Mouse (Mus musculus): ENCODE data around the gene Gpr84.

Gene Gpr84

DNA sequence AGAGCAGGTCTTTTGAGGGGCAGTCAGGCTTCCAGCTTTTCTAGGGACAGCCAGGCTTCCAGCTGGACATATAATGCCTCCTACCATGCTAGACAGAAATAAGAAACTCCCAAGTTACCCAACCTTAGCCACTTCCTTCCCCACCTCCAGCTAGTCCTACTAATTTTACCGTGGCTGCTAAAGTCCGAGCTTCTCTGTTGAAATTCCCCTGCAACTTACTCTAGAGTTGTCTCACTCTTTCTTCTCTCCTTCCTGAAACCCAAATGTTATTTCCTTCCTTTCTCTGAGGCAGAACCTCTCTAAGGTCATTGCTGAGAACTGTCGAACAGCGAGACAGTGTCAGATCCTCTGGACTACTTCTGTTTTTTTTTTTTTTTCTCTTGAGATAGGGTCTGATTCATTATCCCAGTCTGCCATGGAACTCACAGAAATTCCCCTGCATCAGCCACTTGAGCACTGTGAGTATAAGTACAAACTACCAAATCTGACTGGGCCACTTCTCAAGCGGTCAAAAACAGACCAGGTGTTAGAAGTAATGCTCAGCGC is at the start of gene Gpr84:
Gpr84 (minus strand) TSS at position 248 of the 546 bp plus-strand sequence.
- no peak for DNase-seq (ENCODE audit: low spot score in 2 of 2)

DNA sequence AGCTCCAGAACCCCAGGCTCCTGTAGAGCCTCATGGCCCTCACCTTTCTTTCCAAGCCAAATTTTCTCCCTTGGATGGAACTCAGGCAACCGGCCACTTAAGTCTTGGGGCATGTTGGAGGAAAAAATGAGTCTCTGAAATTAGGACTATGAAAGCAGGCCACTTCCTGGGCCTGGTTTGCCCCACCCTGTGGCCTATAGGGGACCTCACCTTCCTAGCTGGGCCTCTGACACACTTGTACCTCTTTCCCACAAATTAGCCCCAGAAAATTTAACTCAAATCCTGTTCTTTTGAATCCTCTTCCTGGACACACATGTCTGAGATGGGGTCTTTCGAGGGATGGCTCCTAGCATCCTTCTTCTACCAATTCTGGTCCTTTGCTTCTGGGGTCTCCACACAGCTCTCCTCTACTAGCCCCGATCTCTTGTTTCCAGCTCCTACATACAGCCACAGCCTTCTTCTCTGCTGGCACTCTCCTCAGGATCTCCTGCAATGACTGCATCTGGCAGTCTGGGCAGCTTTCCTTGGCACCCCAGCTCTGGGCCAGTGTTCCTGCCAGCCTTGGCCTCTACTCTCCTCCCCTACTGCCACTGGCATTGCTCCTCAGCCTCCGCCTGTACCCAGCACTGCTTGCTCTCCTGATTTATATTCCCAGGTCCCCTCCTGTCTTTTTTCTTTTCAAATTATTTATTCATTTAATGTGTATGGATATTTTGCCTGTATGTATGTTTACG is 49.6 kb upstream of the Gpr84 start:
- DNase-seq (ENCODE audit: low spot score in 2 of 2): peak in 1 of 2 experiments; percentile 55

GRCm38 (mm10) chr15:103359122-103359510 is 48.7 kb upstream of the Gpr84 start:
- no peak for DNase-seq (ENCODE audit: low spot score in 2 of 2)

GRCm38 (mm10) chr15:103358278-103359121 is 48.1 kb upstream of the Gpr84 start:
- no peak for DNase-seq (ENCODE audit: low spot score in 2 of 2)

- no peak for DNase-seq (ENCODE audit: low spot score in 2 of 2)
Observed at GRCm38 (mm10) chr15:103357817-103358216, 47.4 kb upstream of the Gpr84 start.

DNA sequence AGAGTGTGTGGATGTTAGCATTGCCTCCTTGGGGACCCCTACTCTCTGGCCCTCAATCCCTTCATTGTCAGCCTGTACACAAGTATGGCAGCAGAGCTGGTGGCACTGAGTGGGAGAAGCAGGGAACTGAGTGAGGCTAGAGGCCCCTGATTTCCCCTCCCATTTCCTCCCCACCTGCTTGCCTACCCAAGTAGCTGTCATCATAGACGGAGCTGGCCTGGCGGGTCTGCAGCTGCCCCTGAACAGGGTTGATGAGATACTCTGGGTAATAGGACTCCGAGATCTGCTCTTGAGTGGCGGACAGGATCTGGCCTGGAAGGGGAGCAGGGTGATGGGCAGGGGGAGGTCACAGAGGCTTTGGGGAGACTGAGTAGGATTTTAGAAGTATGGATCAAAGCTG is 45.7 kb upstream of the Gpr84 start:
- DNase-seq (ENCODE audit: low spot score in 2 of 2): no peak

DNA sequence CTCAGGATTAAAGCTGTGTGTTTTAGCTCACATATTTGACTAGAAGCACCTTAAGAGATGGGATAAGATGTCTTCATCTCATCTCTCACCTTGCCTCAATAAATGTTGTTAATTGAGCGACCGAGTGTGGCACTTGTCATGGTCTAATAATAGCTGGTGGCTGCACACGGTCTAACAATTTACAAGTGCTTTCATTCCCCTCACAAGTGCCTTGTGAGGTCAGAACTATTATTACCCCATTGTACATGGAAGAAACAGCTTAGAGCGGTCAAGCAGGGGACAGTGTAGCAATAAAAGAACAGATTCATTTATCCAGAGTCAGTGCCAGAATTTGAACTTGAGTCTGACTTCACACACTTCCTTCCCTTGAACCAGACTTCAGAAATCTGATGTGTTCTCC is 45.0 kb upstream of the Gpr84 start:
- no peak for DNase-seq (ENCODE audit: low spot score in 2 of 2)

DNA sequence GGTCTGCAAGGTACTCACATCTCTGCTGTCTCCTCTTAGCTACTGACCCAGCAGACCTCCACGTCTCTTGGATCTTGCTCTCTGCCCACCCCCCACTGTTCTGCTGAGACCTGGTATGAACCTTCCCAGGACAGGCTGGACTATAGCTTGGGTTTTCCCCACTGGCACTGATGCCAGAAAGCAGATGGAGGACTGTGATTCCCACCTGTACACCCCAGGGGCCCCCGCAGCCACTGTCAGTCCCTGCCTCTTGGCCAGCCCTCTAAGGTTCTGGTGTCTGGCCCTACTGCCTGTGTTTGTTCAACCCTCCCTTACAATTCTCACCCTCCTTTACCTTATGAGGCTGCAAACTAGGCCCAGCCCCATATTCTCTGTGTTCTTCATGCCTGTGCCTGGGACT is 44.3 kb upstream of the Gpr84 start:
- no peak for DNase-seq (ENCODE audit: low spot score in 2 of 2)

- no peak for DNase-seq (ENCODE audit: low spot score in 2 of 2)
Observed at GRCm38 (mm10) chr15:103353511-103354256, 43.3 kb upstream of the Gpr84 start.

GRCm38 (mm10) chr15:103352856-103353255 is 42.4 kb upstream of the Gpr84 start:
- DNase-seq (ENCODE audit: low spot score in 2 of 2): no peak

DNA sequence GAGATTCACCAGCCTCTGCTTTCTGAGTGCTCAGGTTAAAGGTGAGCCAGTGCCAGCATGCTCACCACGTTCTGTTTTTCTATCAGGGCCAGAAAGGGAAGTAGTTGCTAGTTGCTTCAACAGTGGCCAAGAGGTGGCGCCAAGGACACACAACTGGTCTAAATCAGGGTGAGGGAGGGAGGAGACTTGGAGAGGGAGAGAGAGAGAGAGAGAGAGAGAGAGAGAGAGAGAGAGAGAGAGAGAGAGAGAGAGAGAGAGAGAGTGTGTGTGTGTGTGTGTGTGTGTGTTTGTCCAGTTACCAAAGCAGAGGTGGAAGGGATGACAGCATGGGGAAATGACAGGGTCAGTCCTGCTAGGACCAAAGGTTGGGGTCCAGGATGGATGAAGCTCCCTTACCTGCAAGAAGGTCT is 36.9 kb upstream of the Gpr84 start:
- DNase-seq (ENCODE audit: low spot score in 2 of 2): peak in 1 of 2 experiments; percentile 60

DNA sequence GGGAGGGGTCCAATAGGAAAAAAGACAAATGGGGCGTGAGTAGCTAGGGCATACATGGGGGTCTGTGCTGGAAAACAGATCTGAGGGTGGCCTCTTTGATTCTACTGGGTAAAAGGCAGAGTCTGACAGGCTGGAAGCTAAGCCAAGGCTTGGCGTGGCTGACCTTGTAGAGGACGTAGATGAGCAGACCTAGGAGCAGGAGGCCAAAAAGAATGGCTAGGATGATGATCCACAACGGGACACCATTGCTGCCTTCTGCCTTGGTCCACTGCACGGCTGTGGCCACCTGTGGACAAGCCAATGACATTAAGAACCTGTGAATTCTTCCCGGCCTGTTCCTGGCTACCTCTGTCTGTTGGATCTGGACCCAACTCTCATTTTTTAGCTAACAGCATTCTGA is 35.4 kb upstream of the Gpr84 start:
- no peak for DNase-seq (ENCODE audit: low spot score in 2 of 2)

GRCm38 (mm10) chr15:103343556-103343955 is 33.1 kb upstream of the Gpr84 start:
- DNase-seq (ENCODE audit: low spot score in 2 of 2): no peak

- no peak for DNase-seq (ENCODE audit: low spot score in 2 of 2)
Observed at GRCm38 (mm10) chr15:103343008-103343407, 32.6 kb upstream of the Gpr84 start.

- peak; percentile 61 to 67 for DNase-seq (ENCODE audit: low spot score in 2 of 2)
Observed at GRCm38 (mm10) chr15:103342415-103342814, 32.0 kb upstream of the Gpr84 start.

- DNase-seq (ENCODE audit: low spot score in 2 of 2): no peak
Observed at GRCm38 (mm10) chr15:103341547-103341946, 31.1 kb upstream of the Gpr84 start.

DNA sequence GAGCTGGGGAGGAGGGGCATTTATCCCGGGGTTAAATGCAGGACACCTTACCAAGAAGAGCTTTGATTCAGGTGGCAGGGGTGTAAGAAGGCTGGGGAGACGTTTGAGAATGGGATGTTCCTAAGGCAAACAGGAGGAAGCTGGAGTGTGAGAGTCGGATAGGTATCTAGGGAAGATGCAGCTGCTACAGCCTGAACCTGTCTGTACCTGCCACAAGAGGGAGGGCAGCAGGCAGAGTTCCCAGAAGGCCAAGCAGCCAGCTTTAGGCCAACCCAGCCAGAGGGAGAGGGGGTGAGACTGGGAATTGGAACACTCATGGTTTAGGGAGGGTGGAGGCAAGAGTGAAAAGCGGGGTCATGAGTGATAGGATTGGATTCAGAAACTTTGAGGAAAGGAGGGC is 30.4 kb upstream of the Gpr84 start:
- no peak for DNase-seq (ENCODE audit: low spot score in 2 of 2)

GRCm38 (mm10) chr15:103339961-103340337 is 29.5 kb upstream of the Gpr84 start, which contains the start of gene Zfp385a:
TSS of gene Zfp385a (minus strand) at chr15:103340093.
- DNase-seq (ENCODE audit: low spot score in 2 of 2): peak; percentile 43 to 46

DNA sequence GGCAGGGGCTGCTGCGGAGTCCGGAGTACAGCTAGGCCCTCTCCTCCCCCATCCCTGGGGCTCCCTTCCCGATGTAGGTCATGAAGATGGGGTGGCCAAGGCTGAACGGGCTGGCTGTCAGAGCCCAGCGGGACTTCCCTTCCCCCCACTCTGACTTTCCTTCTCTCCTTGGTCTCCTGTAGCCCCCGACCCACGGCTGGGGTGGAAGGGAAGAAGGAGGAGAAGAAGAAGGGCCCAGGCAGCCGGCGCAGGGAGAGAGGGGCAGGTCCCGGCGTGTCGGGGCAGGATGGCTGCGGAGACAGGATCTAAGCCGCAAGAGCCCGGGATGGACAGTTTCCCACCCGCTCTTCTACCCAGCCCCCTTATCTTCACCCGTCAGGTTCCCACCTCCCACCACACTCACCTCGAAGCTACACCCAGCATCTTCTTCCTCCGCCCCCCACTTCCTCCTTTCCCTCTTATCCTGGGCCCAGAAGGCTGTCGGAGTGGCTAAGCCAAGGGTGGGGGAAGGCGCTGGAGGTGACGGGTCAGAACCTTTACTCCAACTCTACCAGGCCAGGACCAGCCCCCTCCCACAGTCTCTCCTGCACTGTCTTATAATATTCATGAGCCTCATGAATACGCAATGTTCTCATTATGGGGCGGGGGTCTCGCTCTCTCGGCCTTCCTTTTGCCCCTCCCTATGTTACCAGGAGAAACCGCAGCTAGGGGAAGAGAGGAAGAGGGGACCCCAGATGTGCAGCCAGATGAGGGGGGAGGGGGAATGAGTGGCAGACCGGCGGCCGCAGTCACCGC is 29.0 kb upstream of the Gpr84 start:
- DNase-seq (ENCODE audit: low spot score in 2 of 2): no peak

DNA sequence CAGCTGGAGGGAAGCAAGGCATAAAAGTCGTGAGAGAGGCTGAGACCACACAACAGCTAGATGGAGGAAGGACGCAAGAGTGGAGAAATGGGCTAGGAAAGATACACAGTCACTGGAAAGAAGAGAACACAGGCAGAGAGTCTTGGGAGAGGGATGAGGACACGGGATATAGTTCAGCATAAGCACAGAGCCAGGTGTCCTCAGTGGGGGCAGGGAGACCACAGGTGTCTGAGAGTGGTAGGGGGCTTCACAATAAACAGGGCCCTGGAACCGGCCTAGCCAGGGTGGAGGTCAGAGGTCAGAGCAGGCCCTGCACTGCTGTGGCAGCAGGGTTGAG is 28.4 kb upstream of the Gpr84 start:
- DNase-seq (ENCODE audit: low spot score in 2 of 2): no peak

GRCm38 (mm10) chr15:103336996-103337667 is 26.7 kb upstream of the Gpr84 start:
- no peak for DNase-seq (ENCODE audit: low spot score in 2 of 2)

All from urinary bladder, postnatal 36 days (tissue).